Comparison of ENCODE assay signal across 23 mouse cellular contexts in the genomic region with DNA sequence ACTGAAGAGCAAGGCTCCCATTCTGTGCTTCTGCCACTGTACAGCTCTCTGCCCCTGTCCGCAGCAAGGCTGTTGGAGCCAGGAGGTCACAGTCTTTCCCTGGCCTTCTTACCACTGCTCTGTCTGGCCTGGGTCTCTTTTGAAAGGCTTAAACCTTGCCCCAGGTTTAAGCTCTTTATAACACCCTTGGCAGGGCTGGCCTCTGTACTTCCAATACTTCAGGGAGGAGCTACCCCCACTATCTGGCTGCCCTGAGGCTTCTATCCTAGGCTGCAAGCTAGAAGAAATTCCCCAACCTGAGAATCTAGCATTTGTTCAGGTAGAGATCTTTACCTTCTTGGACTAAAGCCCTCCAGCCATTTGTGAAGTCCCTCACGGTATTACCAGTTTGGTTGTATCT. TPM values are rescaled to one million over a fixed set of nuclear protein-coding genes. Genes with fewer than 3 reads are reported as not detected.
DNase-seq lines count a peak whose midpoint lies in the region; ATAC-seq lines count a peak whose summit lies in the region.
"Had no signal": no experiment of that assay in that cellular context is flagged by ENCODE, and none has a peak within 500 bp of the region (broad histone marks: within the 10 kb centered on the region; RNA-seq: fewer than 3 reads in every experiment).

No protein-coding gene starts in this region.

- H3K4me3 ChIP-seq in kidney, embryonic 15.5 days (replicated peaks): no peak overlapping the region
- H3K4me3 ChIP-seq in forebrain, embryonic 13.5 days: 0 out of 2 replicates have a peak overlapping the region, but pooled peaks have one; percentile 12
- H3K4me3 ChIP-seq in hindbrain, embryonic 11.5 days (ENCODE audit: low read depth, low read length): no peak overlapping the region; the same call in 1 of the 2 replicates
- H3K4me3 ChIP-seq in limb, embryonic 10.5 days: peak overlapping the region; percentile 42
- H3K4me3 ChIP-seq: embryonic facial prominence, embryonic 15.5 days; hindbrain, embryonic 15.5 days; liver, embryonic 13.5 days had no signal

- H3K9ac ChIP-seq in kidney, embryonic 15.5 days: peak overlapping the region; percentile 6; the same call in 1 of the 2 replicates
- 0 out of 2 replicates have a peak overlapping the region, but pooled peaks have one; percentile 48 for H3K9ac ChIP-seq in forebrain, embryonic 13.5 days
- H3K9ac ChIP-seq in hindbrain, embryonic 11.5 days (ENCODE audit: low read depth, low read length): peak overlapping the region; percentile 42; the same call in 1 of the 2 replicates
- H3K9ac ChIP-seq: embryonic facial prominence, embryonic 15.5 days; heart, embryonic 13.5 days; hindbrain, embryonic 15.5 days; liver, embryonic 13.5 days had no signal

- no peak for DNase-seq in kidney, adult 9 months
- peak; percentile 25 for DNase-seq in hindbrain, embryonic 11.5 days (ENCODE audit: low spot score)
- DNase-seq in limb, embryonic 10.5 days (ENCODE audit: low spot score): no peak
- DNase-seq in adrenal gland, postnatal 36 days: no peak
- DNase-seq: adrenal gland, adult 2 months; cerebellum, adult 2 months; gastrocnemius, postnatal 25 days; kidney, postnatal 14 days; liver, embryonic 13.5 days; right cerebral cortex, adult 18-20 months; thymus, postnatal 36 days had no signal

- no peaks in the 10 kb centered on the region for H3K9me3 ChIP-seq in kidney, embryonic 15.5 days (replicated peaks)
- no peaks in the 10 kb centered on the region for H3K9me3 ChIP-seq in forebrain, embryonic 13.5 days (replicated peaks)
- no peaks in the 10 kb centered on the region for H3K9me3 ChIP-seq in hindbrain, embryonic 11.5 days (ENCODE audit: control insufficient read depth, low read length)
- no peaks in the 10 kb centered on the region for H3K9me3 ChIP-seq in limb, embryonic 10.5 days (replicated peaks)
- H3K9me3 ChIP-seq: embryonic facial prominence, embryonic 15.5 days; heart, embryonic 13.5 days; hindbrain, embryonic 15.5 days; liver, embryonic 13.5 days had no signal

- H3K4me1 ChIP-seq in kidney, embryonic 15.5 days: peaks cover 76% of the 10 kb centered on the region
- peaks cover 76% of the 10 kb centered on the region for H3K4me1 ChIP-seq in forebrain, embryonic 13.5 days
- H3K4me1 ChIP-seq in hindbrain, embryonic 11.5 days (replicated peaks; ENCODE audit: control insufficient read depth, insufficient read depth, low read length): peaks cover 48% of the 10 kb centered on the region
- peaks cover 68% of the 10 kb centered on the region for H3K4me1 ChIP-seq in limb, embryonic 10.5 days

- H3K36me3 ChIP-seq in kidney, embryonic 15.5 days: no peaks in the 10 kb centered on the region
- peaks cover 50% of the 10 kb centered on the region for H3K36me3 ChIP-seq in forebrain, embryonic 13.5 days (ENCODE audit: poor library complexity, severe bottlenecking)
- H3K36me3 ChIP-seq in hindbrain, embryonic 11.5 days (ENCODE audit: control insufficient read depth, insufficient read depth, low read length): no peaks in the 10 kb centered on the region
- H3K36me3 ChIP-seq in limb, embryonic 10.5 days: no peaks in the 10 kb centered on the region
- H3K36me3 ChIP-seq: embryonic facial prominence, embryonic 15.5 days; heart, embryonic 13.5 days; hindbrain, embryonic 15.5 days; liver, embryonic 13.5 days had no signal

- peak overlapping the region; percentile 62; the same call in 1 of the 2 replicates for H3K4me2 ChIP-seq in kidney, embryonic 15.5 days
- peak overlapping the region; percentile 51 for H3K4me2 ChIP-seq in forebrain, embryonic 13.5 days
- H3K4me2 ChIP-seq in hindbrain, embryonic 11.5 days (replicated peaks; ENCODE audit: low read depth, low read length): peak overlapping the region; percentile 49
- H3K4me2 ChIP-seq: embryonic facial prominence, embryonic 15.5 days had no signal

- peaks cover 78% of the 10 kb centered on the region for H3K27me3 ChIP-seq in kidney, embryonic 15.5 days
- peaks cover 26% of the 10 kb centered on the region for H3K27me3 ChIP-seq in forebrain, embryonic 13.5 days
- peaks cover 19% of the 10 kb centered on the region for H3K27me3 ChIP-seq in hindbrain, embryonic 11.5 days (ENCODE audit: control insufficient read depth, insufficient read depth, low read length)
- H3K27me3 ChIP-seq in limb, embryonic 10.5 days (ENCODE audit: low read depth, poor library complexity, severe bottlenecking): peaks cover 100% of the 10 kb centered on the region

- no peak for ATAC-seq in kidney, embryonic 15.5 days (replicated peaks; ENCODE audit: low FRiP score)
- no peak for ATAC-seq in forebrain, embryonic 13.5 days
- ATAC-seq in hindbrain, embryonic 11.5 days (ENCODE audit: low FRiP score): no peak
- no peak for ATAC-seq in inflammation-experienced regulatory T-cells, adult 6 months
- ATAC-seq: CD4-positive, CD25-positive, alpha-beta regulatory T cell, adult 4 months had no signal

- 39% methylated on average over 2 of the region's 2 CpGs for WGBS in kidney, embryonic 15.5 days
- WGBS in forebrain, embryonic 13.5 days: 31% methylated on average over 2 of the region's 2 CpGs
- 32% methylated on average over 2 of the region's 2 CpGs for WGBS in hindbrain, embryonic 11.5 days
- 30% methylated on average over 2 of the region's 2 CpGs for WGBS in limb, embryonic 10.5 days

- H3K27ac ChIP-seq in kidney, embryonic 15.5 days: 0 out of 2 replicates have a peak overlapping the region, but pooled peaks have one; percentile 2
- no peak overlapping the region for H3K27ac ChIP-seq in forebrain, embryonic 13.5 days
- peak overlapping the region; percentile 93 for H3K27ac ChIP-seq in hindbrain, embryonic 11.5 days (ENCODE audit: low read depth, low read length)
- no peak overlapping the region for H3K27ac ChIP-seq in limb, embryonic 10.5 days
- H3K27ac ChIP-seq: embryonic facial prominence, embryonic 15.5 days; heart, embryonic 13.5 days; liver, embryonic 13.5 days had no signal

RNA-seq across cellular contexts. Expression of a gene that starts 4.0 kb away (rescaled TPM):
- not detected in 2 replicates for polyA plus RNA-seq in kidney, embryonic 15.5 days (2015; fragmentation: Nextera tagmentation; extraction: Ambion mirVana)
- 6.3 and 9.1 TPM in 2 replicates for polyA plus RNA-seq in forebrain, embryonic 13.5 days (2015; fragmentation: Nextera tagmentation; extraction: Ambion mirVana)
- 6.3 and 6.5 TPM in 2 replicates for polyA plus RNA-seq in hindbrain, embryonic 11.5 days (2014; fragmentation: Nextera tagmentation; extraction: Ambion mirVana)
- polyA plus RNA-seq in limb, embryonic 10.5 days (2016; fragmentation: Nextera tagmentation; extraction: Ambion mirVana): not detected in 2 replicates
- polyA plus RNA-seq in inflammation-experienced regulatory T-cells, adult 6 months (2017; shearing (Covaris generic)): not detected
- total RNA-seq in adrenal gland, postnatal 36 days (2021): not detected
- total RNA-seq: adrenal gland, adult 2 months; common myeloid progenitor, adult 5-6 weeks; gastrocnemius, postnatal 25 days; megakaryocyte-erythroid progenitor cell, adult 5-6 weeks; MEL had no signal
- polyA plus RNA-seq: adrenal gland, adult 2 months; CD4-positive, CD25-positive, alpha-beta regulatory T cell, adult 4 months; embryonic facial prominence, embryonic 15.5 days; heart, embryonic 13.5 days; liver, embryonic 13.5 days; lung, embryonic 16.5 days; stomach, embryonic 16.5 days had no signal

RNA-seq across cellular contexts. Expression of a gene that starts 4.9 kb away (rescaled TPM):
- polyA plus RNA-seq in kidney, embryonic 15.5 days (2015; fragmentation: Nextera tagmentation; extraction: Ambion mirVana): 0.55 and 0.62 TPM in 2 replicates
- polyA plus RNA-seq in forebrain, embryonic 13.5 days (2015; fragmentation: Nextera tagmentation; extraction: Ambion mirVana): 14.4 and 14.8 TPM in 2 replicates
- polyA plus RNA-seq in hindbrain, embryonic 11.5 days (2014; fragmentation: Nextera tagmentation; extraction: Ambion mirVana): 18.2 and 20.3 TPM in 2 replicates
- polyA plus RNA-seq in limb, embryonic 10.5 days (2016; fragmentation: Nextera tagmentation; extraction: Ambion mirVana): 0.23 and 0.46 TPM in 2 replicates
- polyA plus RNA-seq in inflammation-experienced regulatory T-cells, adult 6 months (2017; shearing (Covaris generic)): not detected
- total RNA-seq in adrenal gland, postnatal 36 days (2021): not detected
- total RNA-seq: common myeloid progenitor, adult 5-6 weeks; gastrocnemius, postnatal 25 days had no signal
- polyA plus RNA-seq: CD4-positive, CD25-positive, alpha-beta regulatory T cell, adult 4 months had no signal

RNA-seq across cellular contexts. Expression of a gene that starts 36.5 kb away (rescaled TPM):
- polyA plus RNA-seq in kidney, embryonic 15.5 days (2015; fragmentation: Nextera tagmentation; extraction: Ambion mirVana): 305 and 313 TPM in 2 replicates
- polyA plus RNA-seq in forebrain, embryonic 13.5 days (2015; fragmentation: Nextera tagmentation; extraction: Ambion mirVana): 213 and 233 TPM in 2 replicates
- polyA plus RNA-seq in hindbrain, embryonic 11.5 days (2014; fragmentation: Nextera tagmentation; extraction: Ambion mirVana): 229 and 235 TPM in 2 replicates
- polyA plus RNA-seq in limb, embryonic 10.5 days (2016; fragmentation: Nextera tagmentation; extraction: Ambion mirVana): 404 and 416 TPM in 2 replicates
- polyA plus RNA-seq in inflammation-experienced regulatory T-cells, adult 6 months (2017; shearing (Covaris generic)): 100 to 1,000 TPM in 1 of 3 experiments, 10 to 100 TPM in 2; 65.9 to 350 (median 91.1) TPM
- total RNA-seq in adrenal gland, postnatal 36 days (2021): 10 to 100 TPM; 21.3 to 22.2 TPM

RNA-seq across cellular contexts. Expression of a gene that starts 45.1 kb away (rescaled TPM):
- polyA plus RNA-seq in kidney, embryonic 15.5 days (2015; fragmentation: Nextera tagmentation; extraction: Ambion mirVana): 149 and 156 TPM in 2 replicates
- 81.1 and 87.6 TPM in 2 replicates for polyA plus RNA-seq in forebrain, embryonic 13.5 days (2015; fragmentation: Nextera tagmentation; extraction: Ambion mirVana)
- 59.4 and 81.2 TPM in 2 replicates for polyA plus RNA-seq in hindbrain, embryonic 11.5 days (2014; fragmentation: Nextera tagmentation; extraction: Ambion mirVana)
- polyA plus RNA-seq in limb, embryonic 10.5 days (2016; fragmentation: Nextera tagmentation; extraction: Ambion mirVana): 105 and 119 TPM in 2 replicates
- 10 to 100 TPM; 79.2 to 82.8 (median 79.2) TPM for polyA plus RNA-seq in inflammation-experienced regulatory T-cells, adult 6 months (2017; shearing (Covaris generic))
- total RNA-seq in adrenal gland, postnatal 36 days (2021): 100 to 1,000 TPM; 505 to 525 TPM

RNA-seq across cellular contexts. Expression of a gene that starts 45.1 kb away (rescaled TPM):
- 157 TPM in 2 replicates for polyA plus RNA-seq in kidney, embryonic 15.5 days (2015; fragmentation: Nextera tagmentation; extraction: Ambion mirVana)
- 80.2 and 83.9 TPM in 2 replicates for polyA plus RNA-seq in forebrain, embryonic 13.5 days (2015; fragmentation: Nextera tagmentation; extraction: Ambion mirVana)
- polyA plus RNA-seq in hindbrain, embryonic 11.5 days (2014; fragmentation: Nextera tagmentation; extraction: Ambion mirVana): 99.9 and 106 TPM in 2 replicates
- polyA plus RNA-seq in limb, embryonic 10.5 days (2016; fragmentation: Nextera tagmentation; extraction: Ambion mirVana): 120 and 126 TPM in 2 replicates
- 100 to 1,000 TPM; 114 to 157 (median 125) TPM for polyA plus RNA-seq in inflammation-experienced regulatory T-cells, adult 6 months (2017; shearing (Covaris generic))
- total RNA-seq in adrenal gland, postnatal 36 days (2021): 100 to 1,000 TPM; 827 to 996 TPM

Comparison
In these comparisons a context has a peak if more than half of its experiments do, and no peak if none do; other contexts are left out.
1. H3K27ac ChIP-seq: peak in kidney, embryonic 15.5 days (single experiment) and hindbrain, embryonic 11.5 days (single experiment); none in forebrain, embryonic 13.5 days (single experiment) and limb, embryonic 10.5 days (single experiment).
2. H3K4me3 ChIP-seq: peak in forebrain, embryonic 13.5 days (single experiment) and limb, embryonic 10.5 days (single experiment); none in kidney, embryonic 15.5 days (single experiment) and hindbrain, embryonic 11.5 days (single experiment).
3. Peak in every context shown above with its lines, with median percentiles within 50 percentile points of each other: H3K4me2 ChIP-seq and H3K9ac ChIP-seq.